Mouse (Mus musculus): ENCODE data around the gene 1500011B03Rik.

- TF ChIP-seq POLR2A (IDR thresholded peaks at IDR 0.05; ENCODE audit: insufficient read depth, low read length), result no peak
- no peak for TF ChIP-seq EP300 (IDR thresholded peaks at IDR 0.05; ENCODE audit: insufficient read depth, low read depth, low read length)
These were observed 41.5 kb upstream of the 1500011B03Rik start for GRCm38 (mm10) chr5:114864813-114865212.

Data from ES-Bruce4 (cell line).